Comparison of ENCODE assay signal across 14 mouse cellular contexts in the genomic region with DNA sequence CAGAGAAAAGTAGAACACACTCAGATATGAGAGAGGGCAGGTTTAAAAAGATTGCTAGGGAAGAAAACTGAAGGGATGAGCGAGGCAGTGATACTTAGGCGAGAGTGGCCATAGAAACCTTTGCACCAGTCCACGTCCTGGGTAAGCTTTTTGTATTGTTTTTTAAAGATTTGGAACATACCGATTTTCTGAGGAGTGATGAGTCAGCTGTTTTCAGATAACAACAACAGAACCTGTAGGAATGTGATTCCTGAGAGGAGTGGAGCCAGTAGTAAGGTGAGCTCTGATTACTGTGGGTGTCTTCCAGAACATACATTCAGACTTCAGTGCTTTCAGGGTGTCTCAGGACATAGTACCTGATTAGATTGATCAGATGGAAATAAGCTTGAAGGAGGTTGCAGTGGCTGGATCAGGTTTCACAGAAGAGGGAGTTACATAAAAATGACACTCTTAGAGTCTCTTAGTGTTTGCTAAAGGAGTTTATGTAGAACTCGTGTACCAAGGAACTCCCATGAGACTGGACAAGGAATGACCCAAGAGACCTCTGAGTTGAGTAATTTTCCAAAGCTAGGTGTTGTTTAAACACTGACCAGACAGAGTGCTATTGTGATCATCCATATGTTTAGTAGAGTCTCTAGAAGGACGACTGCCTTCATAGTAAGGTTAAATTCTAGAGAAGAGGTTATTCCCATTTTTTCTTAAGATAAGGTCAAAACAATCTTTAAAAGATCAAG.
"Had no signal": no experiment of that assay in that cellular context is flagged by ENCODE, and none has a peak within 500 bp of the region (broad histone marks: within the 10 kb centered on the region; RNA-seq: fewer than 3 reads in every experiment).

No protein-coding gene starts in this region.

- H3K36me3 ChIP-seq: kidney, embryonic 15.5 days; limb, embryonic 15.5 days; liver, embryonic 12.5 days; midbrain, embryonic 12.5 days; neural tube, embryonic 13.5 days; stomach, embryonic 15.5 days had no signal

- ATAC-seq: liver, embryonic 12.5 days; midbrain, embryonic 16.5 days had no signal

- H3K4me2 ChIP-seq: kidney, embryonic 15.5 days; limb, embryonic 15.5 days; liver, embryonic 12.5 days; midbrain, embryonic 12.5 days; neural tube, embryonic 13.5 days; stomach, embryonic 15.5 days had no signal

- H3K27me3 ChIP-seq: kidney, embryonic 15.5 days; limb, embryonic 15.5 days; liver, embryonic 12.5 days; midbrain, embryonic 12.5 days; neural tube, embryonic 13.5 days; stomach, embryonic 15.5 days had no signal

- H3K4me1 ChIP-seq: stomach, embryonic 15.5 days had no signal

- H3K27ac ChIP-seq: kidney, embryonic 15.5 days; left cerebral cortex, adult 2 months; limb, embryonic 15.5 days; liver, embryonic 12.5 days; midbrain, embryonic 12.5 days; neural tube, embryonic 13.5 days; stomach, embryonic 15.5 days had no signal

- H3K4me3 ChIP-seq: kidney, embryonic 15.5 days; left cerebral cortex, adult 2 months; limb, embryonic 15.5 days; liver, embryonic 12.5 days; midbrain, embryonic 12.5 days; neural tube, embryonic 13.5 days; stomach, embryonic 15.5 days had no signal

- H3K9ac ChIP-seq: kidney, embryonic 15.5 days; limb, embryonic 15.5 days; liver, embryonic 12.5 days; midbrain, embryonic 12.5 days; neural tube, embryonic 13.5 days; stomach, embryonic 15.5 days had no signal

- DNase-seq: kidney, adult 18-20 months; kidney, postnatal 14 days; retina, postnatal 1 day; right cerebral cortex, postnatal 14 days; thymus, adult 2 months; thymus, postnatal 25 days had no signal

- H3K9me3 ChIP-seq: kidney, embryonic 15.5 days; limb, embryonic 15.5 days; liver, embryonic 12.5 days; midbrain, embryonic 12.5 days; neural tube, embryonic 13.5 days; stomach, embryonic 15.5 days had no signal
